ENCODE assay signal across 11 mouse cellular contexts in genomic region chr2:32556019-32556418, GRCm38 (mm10). TPM values are rescaled to one million over a fixed set of nuclear protein-coding genes. Genes with fewer than 3 reads are reported as not detected.
DNase-seq lines count a peak whose midpoint lies in the region; ATAC-seq and TF ChIP-seq lines count a peak whose summit lies in the region.
"Had no signal": no experiment of that assay in that cellular context is flagged by ENCODE, and none has a peak within 500 bp of the region (broad histone marks: within the 10 kb centered on the region; RNA-seq: fewer than 3 reads in every experiment).

No protein-coding gene starts in this region.

- no peak for DNase-seq in heart, postnatal 0 days (ENCODE audit: low spot score)
- DNase-seq in heart, adult 11 months = no peak
- DNase-seq in thymus, adult 2 months = peak; percentile 44
- no peak for DNase-seq in thymus, adult 18-20 months
- DNase-seq in testis, postnatal 14 days (ENCODE audit: low spot score) = no peak
- no peak for DNase-seq in ovary, adult 18-20 months (ENCODE audit: low spot score)
- no peak for DNase-seq in adrenal gland, postnatal 4 days (ENCODE audit: low spot score in 2 of 2)
- DNase-seq: heart, postnatal 14 days had no signal

- H3K9ac ChIP-seq in heart, postnatal 0 days (replicated peaks; ENCODE audit: low read depth, low read length) = no peak overlapping the region
- no peak overlapping the region for H3K9ac ChIP-seq in midbrain, embryonic 15.5 days
- H3K9ac ChIP-seq: limb, embryonic 12.5 days had no signal

- peaks cover 24% of the 10 kb centered on the region for H3K36me3 ChIP-seq in heart, postnatal 0 days (replicated peaks; ENCODE audit: control insufficient read depth, insufficient read depth, low read length)
- no peaks in the 10 kb centered on the region for H3K36me3 ChIP-seq in thymus, adult 2 months (ENCODE audit: control insufficient read depth, insufficient read depth, low read length)
- no peaks in the 10 kb centered on the region for H3K36me3 ChIP-seq in midbrain, embryonic 15.5 days (replicated peaks)

- no peak for TF ChIP-seq EP300 in heart, postnatal 0 days (IDR thresholded peaks at IDR 0.05; ENCODE audit: low read depth)

- no peaks in the 10 kb centered on the region for H3K4me1 ChIP-seq in heart, postnatal 0 days (ENCODE audit: control insufficient read depth, insufficient read depth)
- H3K4me1 ChIP-seq in thymus, adult 2 months (replicated peaks; ENCODE audit: control insufficient read depth, insufficient read depth, low read length) = peaks cover 49% of the 10 kb centered on the region
- peaks cover 24% of the 10 kb centered on the region for H3K4me1 ChIP-seq in midbrain, embryonic 15.5 days

- ATAC-seq in heart, postnatal 0 days (ENCODE audit: insufficient read depth, low read depth) = no peak
- ATAC-seq in midbrain, embryonic 15.5 days (replicated peaks) = no peak

- 70% methylated on average over 7 of the region's 7 CpGs for WGBS in heart, postnatal 0 days
- 26% methylated on average over 7 of the region's 7 CpGs for WGBS in thymus, adult 2 months
- 75% methylated on average over 7 of the region's 7 CpGs for WGBS in midbrain, embryonic 15.5 days

- peak overlapping the region; percentile 16; the same call in 1 of the 2 replicates for H3K27ac ChIP-seq in heart, postnatal 0 days (ENCODE audit: low read depth)
- peak overlapping the region; percentile 70 for H3K27ac ChIP-seq in thymus, adult 2 months (ENCODE audit: control insufficient read depth, insufficient read depth, low read length)
- H3K27ac ChIP-seq in midbrain, embryonic 15.5 days = peak overlapping the region; percentile 31; the same call in 1 of the 2 replicates

- H3K4me3 ChIP-seq in heart, postnatal 0 days (ENCODE audit: low read depth, low read length) = no peak overlapping the region
- no peak overlapping the region for H3K4me3 ChIP-seq in thymus, adult 2 months (ENCODE audit: control insufficient read depth, insufficient read depth, low read length)
- H3K4me3 ChIP-seq in midbrain, embryonic 15.5 days = no peak overlapping the region
- H3K4me3 ChIP-seq: limb, embryonic 12.5 days; megakaryocyte, embryonic 14.5 days had no signal

- H3K4me2 ChIP-seq in heart, postnatal 0 days (ENCODE audit: low read depth, low read length) = no peak overlapping the region
- no peak overlapping the region for H3K4me2 ChIP-seq in midbrain, embryonic 15.5 days
- H3K4me2 ChIP-seq: limb, embryonic 12.5 days had no signal

- TF ChIP-seq CTCF in heart, postnatal 0 days (IDR thresholded peaks at IDR 0.05; ENCODE audit: low read depth) = no peak
- TF ChIP-seq CTCF in thymus, adult 2 months (IDR thresholded peaks at IDR 0.05; ENCODE audit: borderline replicate concordance, control insufficient read depth, extremely low read depth, insufficient read depth, low read length, poor library complexity) = no peak

- TF ChIP-seq POLR2A in thymus, adult 2 months (IDR thresholded peaks at IDR 0.05; ENCODE audit: control insufficient read depth, extremely low read depth, insufficient read depth, low read length, poor library complexity) = no peak

- H3K9me3 ChIP-seq in heart, postnatal 0 days (replicated peaks; ENCODE audit: control insufficient read depth, low read length) = no peaks in the 10 kb centered on the region
- H3K9me3 ChIP-seq in midbrain, embryonic 15.5 days = no peaks in the 10 kb centered on the region
- H3K9me3 ChIP-seq: limb, embryonic 12.5 days; megakaryocyte, embryonic 14.5 days had no signal

- no peaks in the 10 kb centered on the region for H3K27me3 ChIP-seq in heart, postnatal 0 days (ENCODE audit: control insufficient read depth, insufficient read depth, low read length)
- H3K27me3 ChIP-seq in thymus, adult 2 months (ENCODE audit: control insufficient read depth, insufficient read depth, low read length) = no peaks in the 10 kb centered on the region
- no peaks in the 10 kb centered on the region for H3K27me3 ChIP-seq in midbrain, embryonic 15.5 days (replicated peaks)
- H3K27me3 ChIP-seq: limb, embryonic 12.5 days had no signal

RNA-seq across cellular contexts. Expression of gene Dpm2, which starts 14.6 kb away (rescaled TPM):
- 17.9 and 31.0 TPM in 2 replicates for total RNA-seq in heart, postnatal 0 days (2014; rRNA removed; ENCODE audit: low replicate concordance)
- polyA plus RNA-seq in heart, postnatal 0 days (2015; fragmentation: Nextera tagmentation; extraction: Ambion mirVana) = 56.1 and 58.4 TPM in 2 replicates
- 158 and 173 TPM in 2 replicates for polyA plus RNA-seq in thymus, adult 2 months (2012; rRNA removed)
- 145 and 150 TPM in 2 replicates for polyA plus RNA-seq in midbrain, embryonic 15.5 days (2015; fragmentation: Nextera tagmentation; extraction: Ambion mirVana)
- total RNA-seq in adrenal gland, postnatal 4 days (2021) = 10 to 100 TPM; 61.9 to 64.5 TPM

RNA-seq across cellular contexts. Expression of gene Pip5kl1, which starts 18.6 kb away (rescaled TPM):
- not detected in 2 replicates for total RNA-seq in heart, postnatal 0 days (2014; rRNA removed; ENCODE audit: low replicate concordance)
- polyA plus RNA-seq in heart, postnatal 0 days (2015; fragmentation: Nextera tagmentation; extraction: Ambion mirVana) = 0.18 TPM in 1 of 2 replicates, not detected in the other
- 0.92 and 1.1 TPM in 2 replicates for polyA plus RNA-seq in thymus, adult 2 months (2012; rRNA removed)
- 11.3 and 11.8 TPM in 2 replicates for polyA plus RNA-seq in midbrain, embryonic 15.5 days (2015; fragmentation: Nextera tagmentation; extraction: Ambion mirVana)
- total RNA-seq in adrenal gland, postnatal 4 days (2021) = under 1 TPM; 0.31 to 0.73 TPM
- total RNA-seq: heart, postnatal 14 days had no signal

RNA-seq across cellular contexts. Expression of gene 9430097D07Rik, which starts 19.5 kb away (rescaled TPM):
- not detected in 2 replicates for total RNA-seq in heart, postnatal 0 days (2014; rRNA removed; ENCODE audit: low replicate concordance)
- not detected in 2 replicates for polyA plus RNA-seq in heart, postnatal 0 days (2015; fragmentation: Nextera tagmentation; extraction: Ambion mirVana)
- not detected in 2 replicates for polyA plus RNA-seq in thymus, adult 2 months (2012; rRNA removed)
- polyA plus RNA-seq in midbrain, embryonic 15.5 days (2015; fragmentation: Nextera tagmentation; extraction: Ambion mirVana) = 0.60 and 0.86 TPM in 2 replicates
- total RNA-seq in adrenal gland, postnatal 4 days (2021) = not detected
- total RNA-seq: heart, postnatal 14 days had no signal
- polyA plus RNA-seq: limb, embryonic 12.5 days had no signal

RNA-seq across cellular contexts. Expression of gene Fam102a, which starts 20.9 kb away (rescaled TPM):
- 11.2 and 12.3 TPM in 2 replicates for total RNA-seq in heart, postnatal 0 days (2014; rRNA removed; ENCODE audit: low replicate concordance)
- 2.8 and 3.1 TPM in 2 replicates for polyA plus RNA-seq in heart, postnatal 0 days (2015; fragmentation: Nextera tagmentation; extraction: Ambion mirVana)
- 57.4 and 66.7 TPM in 2 replicates for polyA plus RNA-seq in thymus, adult 2 months (2012; rRNA removed)
- polyA plus RNA-seq in midbrain, embryonic 15.5 days (2015; fragmentation: Nextera tagmentation; extraction: Ambion mirVana) = 7.3 TPM in 2 replicates
- total RNA-seq in adrenal gland, postnatal 4 days (2021) = 10 to 100 TPM; 36.6 to 38.0 TPM

RNA-seq across cellular contexts. Expression of gene St6galnac4, which starts 30.9 kb away (rescaled TPM):
- 25.7 and 28.0 TPM in 2 replicates for total RNA-seq in heart, postnatal 0 days (2014; rRNA removed; ENCODE audit: low replicate concordance)
- polyA plus RNA-seq in heart, postnatal 0 days (2015; fragmentation: Nextera tagmentation; extraction: Ambion mirVana) = 25.5 and 27.0 TPM in 2 replicates
- 29.3 and 34.1 TPM in 2 replicates for polyA plus RNA-seq in thymus, adult 2 months (2012; rRNA removed)
- 33.3 and 36.5 TPM in 2 replicates for polyA plus RNA-seq in midbrain, embryonic 15.5 days (2015; fragmentation: Nextera tagmentation; extraction: Ambion mirVana)
- total RNA-seq in adrenal gland, postnatal 4 days (2021) = 10 to 100 TPM; 16.4 to 19.4 TPM

Comparison
In these comparisons a context has a peak if more than half of its experiments do, and no peak if none do; other contexts are left out.
1. H3K27ac ChIP-seq: peak in every context shown above with its lines; median percentile 70 in thymus, adult 2 months; 31 in midbrain, embryonic 15.5 days; 16 in heart, postnatal 0 days.